Mouse (Mus musculus): Measurements from ENCODE around the gene Nbea. TPM values are rescaled to one million over a fixed set of nuclear protein-coding genes. Genes with fewer than 3 reads are reported as not detected.

The Nbea gene
- total RNA-seq, 1 experiment: 9.1 TPM

DNA sequence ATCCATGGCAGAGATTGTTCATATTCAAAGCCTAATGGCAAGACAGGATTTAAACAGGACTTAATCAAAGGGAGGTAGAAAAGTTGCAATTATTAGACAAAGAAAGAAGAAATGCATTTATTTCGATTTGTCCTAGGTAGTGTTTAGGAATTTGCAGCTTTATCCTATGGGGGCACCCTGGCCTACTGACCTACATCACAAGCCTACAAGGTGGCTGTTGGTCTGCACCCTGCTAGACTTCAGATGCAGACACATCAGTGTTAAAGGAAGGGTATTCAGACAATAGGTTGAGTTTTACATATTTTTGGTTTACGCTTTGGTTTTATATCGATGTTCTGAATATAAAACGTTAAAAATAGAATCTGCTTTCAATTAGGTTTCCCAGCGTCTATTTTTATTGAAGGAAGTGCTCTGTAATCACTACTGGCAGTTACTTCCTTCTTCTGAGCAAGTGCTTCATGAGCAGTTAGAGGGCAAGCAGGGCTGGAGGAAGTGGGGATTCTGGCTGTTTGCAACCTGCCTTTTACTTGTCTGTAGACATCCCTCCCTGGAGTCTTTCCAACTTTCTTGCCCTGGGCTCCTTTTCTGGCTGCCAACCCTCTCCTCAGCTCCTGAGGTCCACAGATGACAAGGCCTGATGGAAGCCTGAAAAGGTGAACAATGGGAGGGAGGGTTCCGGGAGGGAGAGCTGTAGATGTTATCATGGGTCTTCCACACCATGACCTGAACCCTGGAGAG, 366.7 kb downstream of the Nbea start:
- TF ChIP-seq ZNF384 (IDR thresholded peaks at IDR 0.05; ENCODE audit: low read depth, low read length) (no peak), HCFC1 (IDR thresholded peaks at IDR 0.05; ENCODE audit: borderline replicate concordance, insufficient read depth, low read length) (no peak), ZC3H11A (IDR thresholded peaks at IDR 0.05; ENCODE audit: borderline replicate concordance, low read depth, low read length) (no peak), MAFK (IDR thresholded peaks at IDR 0.05; ENCODE audit: insufficient read depth, low read depth, low read length) (no peak), CHD2 (IDR thresholded peaks at IDR 0.05; ENCODE audit: low read depth, low read length) (no peak)
- no peak for DNase-seq (ENCODE audit: low read depth, low spot score)
- H3K9ac ChIP-seq (ENCODE audit: insufficient read depth, low read depth, low read length, poor library complexity, severe bottlenecking): no peak overlapping the region
- no peaks in the 10 kb centered on the region for H3K4me1 ChIP-seq (ENCODE audit: control insufficient read depth in 2 of 2, insufficient read depth in 2 of 2, low read length in 2 of 2, poor library complexity in 1 of 2)
- H3K4me3 ChIP-seq (ENCODE audit: insufficient read depth in 1 of 2, low read depth in 1 of 2, low read length in 2 of 2, poor library complexity in 1 of 2, severe bottlenecking in 1 of 2): no peak overlapping the region
- no peak overlapping the region for H3K27ac ChIP-seq (ENCODE audit: insufficient read depth, low read depth, low read length, poor library complexity, severe bottlenecking)
- no peaks in the 10 kb centered on the region for H3K9me3 ChIP-seq (ENCODE audit: control insufficient read depth, insufficient read depth, low read depth, low read length)
- no peaks in the 10 kb centered on the region for H3K36me3 ChIP-seq (ENCODE audit: control insufficient read depth, insufficient read depth, low read length, poor library complexity, severe bottlenecking)
- in situ Hi-C loops (cut with MboI; ENCODE audit: low sequenced_read_pairs in 2 of 2, unreplicated experiment in 2 of 2): no loop called here

DNA sequence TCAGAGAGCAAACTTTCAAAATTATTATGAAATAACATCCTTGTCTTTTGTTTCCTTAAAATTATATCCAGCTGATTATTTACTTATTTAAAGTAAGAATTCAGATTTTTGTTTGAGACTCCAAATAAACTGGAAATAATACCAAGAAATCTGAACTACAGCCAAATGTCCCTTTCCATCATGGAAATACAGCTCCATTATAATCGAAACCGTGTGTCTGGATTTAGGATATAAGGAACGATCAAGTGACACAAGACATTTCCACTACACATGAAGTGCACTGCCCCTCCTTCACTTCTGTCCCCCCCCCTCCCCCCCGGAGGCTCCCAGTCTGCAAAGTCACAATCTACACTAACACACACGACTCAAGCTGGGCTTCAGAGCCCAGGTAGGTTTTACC, 367.4 kb downstream of the Nbea start:
- no peaks in the 10 kb centered on the region for H3K36me3 ChIP-seq (ENCODE audit: control insufficient read depth, insufficient read depth, low read length, poor library complexity, severe bottlenecking)
- no peak overlapping the region for H3K9ac ChIP-seq (ENCODE audit: insufficient read depth, low read depth, low read length, poor library complexity, severe bottlenecking)
- in situ Hi-C loops (cut with MboI; ENCODE audit: low sequenced_read_pairs in 2 of 2, unreplicated experiment in 2 of 2): no loop called here
- no peak overlapping the region for H3K4me3 ChIP-seq (ENCODE audit: insufficient read depth in 1 of 2, low read depth in 1 of 2, low read length in 2 of 2, poor library complexity in 1 of 2, severe bottlenecking in 1 of 2)
- no peaks in the 10 kb centered on the region for H3K4me1 ChIP-seq (ENCODE audit: control insufficient read depth in 2 of 2, insufficient read depth in 2 of 2, low read length in 2 of 2, poor library complexity in 1 of 2)
- no peaks in the 10 kb centered on the region for H3K9me3 ChIP-seq (ENCODE audit: control insufficient read depth, insufficient read depth, low read depth, low read length)
- no peak overlapping the region for H3K27ac ChIP-seq (ENCODE audit: insufficient read depth, low read depth, low read length, poor library complexity, severe bottlenecking)
- no peak for DNase-seq (ENCODE audit: low read depth, low spot score)
- TF ChIP-seq HCFC1 (IDR thresholded peaks at IDR 0.05; ENCODE audit: borderline replicate concordance, insufficient read depth, low read length): no peak
- no peak for TF ChIP-seq MAFK (IDR thresholded peaks at IDR 0.05; ENCODE audit: insufficient read depth, low read depth, low read length)
- TF ChIP-seq ZNF384 (IDR thresholded peaks at IDR 0.05; ENCODE audit: low read depth, low read length): no peak

DNA sequence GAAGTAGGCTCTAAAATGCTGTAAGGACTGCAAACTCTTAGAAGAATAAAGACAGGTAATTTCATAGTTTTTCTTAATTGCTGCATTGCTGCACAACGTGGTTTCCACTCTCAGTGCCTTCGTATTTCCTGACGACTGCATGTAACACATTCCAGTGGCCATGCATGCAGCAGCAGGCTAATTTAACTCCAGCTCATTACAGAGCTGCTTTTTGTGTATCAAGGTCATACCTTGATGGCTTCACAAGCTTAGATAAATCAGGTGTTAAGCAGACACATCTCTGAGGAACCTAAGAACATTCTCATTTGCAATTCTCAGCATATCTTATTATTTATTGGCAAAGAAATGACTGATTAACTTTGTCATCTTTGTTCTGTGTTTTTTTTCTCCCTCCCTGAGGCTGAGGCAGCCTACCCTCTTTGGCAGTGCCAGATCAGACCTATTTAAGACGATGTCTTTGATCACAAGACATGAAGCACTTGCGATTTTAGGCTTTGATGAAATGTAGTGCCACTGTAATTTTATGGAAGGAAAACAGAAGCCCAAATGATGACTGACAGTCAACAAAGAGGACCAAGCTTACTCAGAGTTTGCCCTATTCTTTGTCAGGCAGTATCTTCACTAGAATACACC, 368.4 kb downstream of the Nbea start:
- Histone ChIP-seq H3K36me3 (ENCODE audit: control insufficient read depth, insufficient read depth, low read length, poor library complexity, severe bottlenecking) (no peaks in the 10 kb centered on the region), H3K4me3 (ENCODE audit: insufficient read depth in 1 of 2, low read depth in 1 of 2, low read length in 2 of 2, poor library complexity in 1 of 2, severe bottlenecking in 1 of 2) (no peak overlapping the region), H3K27ac (ENCODE audit: insufficient read depth, low read depth, low read length, poor library complexity, severe bottlenecking) (no peak overlapping the region), H3K9me3 (ENCODE audit: control insufficient read depth, insufficient read depth, low read depth, low read length) (no peaks in the 10 kb centered on the region), H3K9ac (ENCODE audit: insufficient read depth, low read depth, low read length, poor library complexity, severe bottlenecking) (no peak overlapping the region), H3K4me1 (ENCODE audit: control insufficient read depth in 2 of 2, insufficient read depth in 2 of 2, low read length in 2 of 2, poor library complexity in 1 of 2) (no peaks in the 10 kb centered on the region)
- no peak for DNase-seq (ENCODE audit: low read depth, low spot score)
- in situ Hi-C loops (cut with MboI; ENCODE audit: low sequenced_read_pairs in 2 of 2, unreplicated experiment in 2 of 2): no loop called here
- TF ChIP-seq HCFC1 (IDR thresholded peaks at IDR 0.05; ENCODE audit: borderline replicate concordance, insufficient read depth, low read length): no peak
- TF ChIP-seq ZNF384 (IDR thresholded peaks at IDR 0.05; ENCODE audit: low read depth, low read length): no peak
- no peak for TF ChIP-seq ZC3H11A (IDR thresholded peaks at IDR 0.05; ENCODE audit: borderline replicate concordance, low read depth, low read length)
- TF ChIP-seq MAFK (IDR thresholded peaks at IDR 0.05; ENCODE audit: insufficient read depth, low read depth, low read length): no peak

DNA sequence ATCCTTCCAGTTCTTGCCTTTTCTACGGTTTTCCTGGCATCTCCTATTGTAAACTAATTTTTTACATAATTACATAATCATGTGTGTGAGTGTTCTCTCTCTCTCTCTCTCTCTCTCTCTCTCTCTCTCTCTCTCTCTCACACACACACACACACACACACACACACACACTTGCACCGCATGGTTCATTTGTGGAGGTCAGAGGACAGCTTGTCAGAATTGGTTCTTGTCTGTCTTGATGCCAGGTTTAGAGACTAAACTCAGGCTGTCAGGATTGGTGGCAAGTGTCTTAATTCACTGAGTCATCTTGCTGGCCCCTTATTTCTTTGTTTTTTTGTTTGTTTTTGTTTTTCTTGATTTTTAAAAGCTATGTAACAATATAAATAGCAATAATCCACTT, 388.7 kb downstream of the Nbea start:
- H3K9ac ChIP-seq (ENCODE audit: insufficient read depth, low read depth, low read length, poor library complexity, severe bottlenecking): no peak overlapping the region
- no peak overlapping the region for H3K4me3 ChIP-seq (ENCODE audit: insufficient read depth in 1 of 2, low read depth in 1 of 2, low read length in 2 of 2, poor library complexity in 1 of 2, severe bottlenecking in 1 of 2)
- no peak overlapping the region for H3K27ac ChIP-seq (ENCODE audit: insufficient read depth, low read depth, low read length, poor library complexity, severe bottlenecking)
- TF ChIP-seq HCFC1 (IDR thresholded peaks at IDR 0.05; ENCODE audit: borderline replicate concordance, insufficient read depth, low read length): no peak
- no peak for TF ChIP-seq ZNF384 (IDR thresholded peaks at IDR 0.05; ENCODE audit: low read depth, low read length)
- TF ChIP-seq MAFK (IDR thresholded peaks at IDR 0.05; ENCODE audit: insufficient read depth, low read depth, low read length): no peak
- no peak for TF ChIP-seq CHD2 (IDR thresholded peaks at IDR 0.05; ENCODE audit: low read depth, low read length)
- no peak for TF ChIP-seq ZC3H11A (IDR thresholded peaks at IDR 0.05; ENCODE audit: borderline replicate concordance, low read depth, low read length)
- no peaks in the 10 kb centered on the region for H3K9me3 ChIP-seq (ENCODE audit: control insufficient read depth, insufficient read depth, low read depth, low read length)
- H3K36me3 ChIP-seq (ENCODE audit: control insufficient read depth, insufficient read depth, low read length, poor library complexity, severe bottlenecking): no peaks in the 10 kb centered on the region
- DNase-seq (ENCODE audit: low read depth, low spot score): no peak
- no peaks in the 10 kb centered on the region for H3K4me1 ChIP-seq (ENCODE audit: control insufficient read depth in 2 of 2, insufficient read depth in 2 of 2, low read length in 2 of 2, poor library complexity in 1 of 2)
- in situ Hi-C loops (cut with MboI; ENCODE audit: low sequenced_read_pairs in 2 of 2, unreplicated experiment in 2 of 2): no loop called here

Data from ES-E14 (cell line).